Comparison of ENCODE assay signal across 21 mouse cellular contexts in genomic region chr1:131618576-131618975, GRCm38 (mm10). TPM values are rescaled to one million over a fixed set of nuclear protein-coding genes. Genes with fewer than 3 reads are reported as not detected.
DNase-seq lines count a peak whose midpoint lies in the region; TF ChIP-seq lines count a peak whose summit lies in the region.
"Had no signal": no experiment of that assay in that cellular context is flagged by ENCODE, and none has a peak within 500 bp of the region (broad histone marks: within the 10 kb centered on the region; RNA-seq: fewer than 3 reads in every experiment).

No protein-coding gene starts in this region.

- peak; percentile 56 for TF ChIP-seq CTCF in layer of hippocampus, adult 2 months (conservative IDR thresholded peaks at IDR 0.05)

- no peak overlapping the region for H3K27ac ChIP-seq in layer of hippocampus, adult 2 months
- H3K27ac ChIP-seq: embryonic facial prominence, embryonic 10.5 days; hindbrain, embryonic 15.5 days; limb, embryonic 13.5 days; lung, embryonic 15.5 days had no signal

- H3K4me3 ChIP-seq in layer of hippocampus, adult 2 months = no peak overlapping the region
- H3K4me3 ChIP-seq: embryonic facial prominence, embryonic 10.5 days; erythroblast, embryonic 14.5 days; hindbrain, embryonic 15.5 days; limb, embryonic 13.5 days; lung, embryonic 15.5 days had no signal

- no peak for DNase-seq in layer of hippocampus, adult 2 months (ENCODE audit: low spot score in 2 of 2)
- no peak for DNase-seq in layer of hippocampus, postnatal 10 days (ENCODE audit: low spot score in 2 of 2)
- DNase-seq in thymus, postnatal 25 days = peak; percentile 18
- DNase-seq in thymus, adult 18-20 months = no peak
- peak; percentile 18 for DNase-seq in ZHBTc4 (ENCODE audit: low read depth, low spot score)
- no peak for DNase-seq in ovary, postnatal 10 days (ENCODE audit: low spot score)
- DNase-seq in kidney, postnatal 4 days = no peak
- DNase-seq: adrenal gland, postnatal 10 days; cerebellum, adult 9-11 months; heart, postnatal 10 days; retina, postnatal 1 day had no signal

RNA-seq across cellular contexts. Expression of gene Ctse, which starts 19.5 kb away (rescaled TPM):
- not detected for total RNA-seq in layer of hippocampus, adult 2 months (2021)
- under 1 TPM in 1 of 2 experiments, not detected in 1; 0.39 TPM for total RNA-seq in layer of hippocampus, postnatal 10 days (2021)
- total RNA-seq: gastrocnemius, adult 8-10 months had no signal

RNA-seq across cellular contexts. Expression of gene Avpr1b, which starts 19.5 kb away (rescaled TPM):
- total RNA-seq in layer of hippocampus, adult 2 months (2021) = under 1 TPM; 0.20 to 0.37 TPM
- total RNA-seq in layer of hippocampus, postnatal 10 days (2021) = under 1 TPM; 0.23 to 0.36 TPM
- total RNA-seq: gastrocnemius, adult 8-10 months; heart, adult 8-10 months; heart, postnatal 10 days; left cerebral cortex, adult 18-20 months; megakaryocyte-erythroid progenitor cell, adult 5-6 weeks; monocyte, adult 5-6 weeks had no signal

Comparison
In these comparisons a context has a peak if more than half of its experiments do, and no peak if none do; other contexts are left out.
1. DNase-seq: peak in thymus, postnatal 25 days (single experiment) and ZHBTc4 (single experiment); none in layer of hippocampus, adult 2 months (0 of 2), layer of hippocampus, postnatal 10 days (0 of 2), thymus, adult 18-20 months (0 of 2), ovary, postnatal 10 days (single experiment) and kidney, postnatal 4 days (0 of 2).